In genomic region chr15:11734639-11735265, GRCm38 (mm10) we compare ENCODE assay signal across 12 mouse cellular contexts.
"Had no signal": no experiment of that assay in that cellular context is flagged by ENCODE, and none has a peak within 500 bp of the region (broad histone marks: within the 10 kb centered on the region; RNA-seq: fewer than 3 reads in every experiment).

No protein-coding gene starts in this region.

- H3K27ac ChIP-seq: left cerebral cortex, adult 2 months; liver, embryonic 13.5 days had no signal

- DNase-seq: kidney, postnatal 10 days; kidney, postnatal 36 days; layer of hippocampus, postnatal 36 days; liver, embryonic 13.5 days; lung, adult 2 months; lung, postnatal 14 days; lung, postnatal 4 days; midbrain, embryonic 14.5 days; thymus, adult 18-20 months; thymus, postnatal 36 days had no signal

- H3K4me3 ChIP-seq: left cerebral cortex, adult 2 months; liver, embryonic 13.5 days had no signal

- H3K27me3 ChIP-seq: liver, embryonic 13.5 days had no signal

- H3K4me1 ChIP-seq: liver, embryonic 13.5 days had no signal

- H3K9ac ChIP-seq: liver, embryonic 13.5 days had no signal

- H3K36me3 ChIP-seq: liver, embryonic 13.5 days had no signal

- H3K4me2 ChIP-seq: liver, embryonic 13.5 days; midbrain, embryonic 11.5 days had no signal

- H3K9me3 ChIP-seq: liver, embryonic 13.5 days had no signal
